Mouse (Mus musculus) hindbrain, embryonic 15.5 days (tissue): ENCODE results near the gene Fnbp1. TPM values are rescaled to one million over a fixed set of nuclear protein-coding genes. Genes with fewer than 3 reads are reported as not detected.
A peak's percentile ranks its signal among the peaks of the same experiment; 100 is the strongest.

ENCODE experiments used
- ATAC-seq: fragments of 200-750 bp; cut with Nextera tagmentation; 2 replicates; pipeline ENCODE4 v1.8.0; 2017; ENCODE audit warnings: low read depth, moderate number of reproducible peaks, moderate TSS enrichment; ENCODE audit not compliant: low FRiP score
- H3K27ac ChIP-seq: fragments of 300-500 bp; sonication (generic); replicated peaks from 2 replicates; pipeline ENCODE4 v1.5.1; 2015; ENCODE audit warnings: mild to moderate bottlenecking, inconsistent platforms
- H3K27me3 ChIP-seq: fragments of 300-500 bp; sonication (generic); 2 replicates; pipeline ENCODE4 v1.6.1; 2015; ENCODE audit warnings: control low read depth, inconsistent platforms
- H3K36me3 ChIP-seq: fragments of 300-500 bp; sonication (generic); 2 replicates; pipeline ENCODE4 v1.6.1; 2015; ENCODE audit warnings: control low read depth, inconsistent platforms
- H3K4me1 ChIP-seq: fragments of 300-500 bp; sonication (generic); replicated peaks from 2 replicates; pipeline ENCODE4 v1.6.1; 2015; ENCODE audit warnings: control low read depth, inconsistent platforms
- H3K4me2 ChIP-seq: fragments of 300-500 bp; sonication (generic); 2 replicates; pipeline ENCODE4 v1.6.1; 2015; ENCODE audit warnings: moderate library complexity, mild to moderate bottlenecking, inconsistent platforms
- H3K4me3 ChIP-seq: fragments of 300-500 bp; sonication (generic); 2 replicates; pipeline ENCODE4 v1.5.1; 2015; ENCODE audit warnings: mild to moderate bottlenecking, inconsistent platforms
- H3K9ac ChIP-seq: fragments of 300-500 bp; sonication (generic); 2 replicates; pipeline ENCODE4 v1.6.1; 2015; ENCODE audit warnings: inconsistent platforms
- H3K9me3 ChIP-seq: fragments of 300-500 bp; sonication (generic); 2 replicates; pipeline ENCODE4 v1.6.1; 2016; ENCODE audit warnings: control low read depth, inconsistent platforms
- WGBS: fragments of 180-500 bp; shearing (Covaris S2); methylation state at CpG from one replicate; pipeline ENCODE4 v1.1.7; 2015; 5-methylcytosine and 5-hydroxymethylcytosine counted together
- polyA plus RNA-seq: library from polyadenylated mRNA; unstranded; fragments of >200 nt; fragmentation: Nextera tagmentation; extraction: Ambion mirVana; gene quantifications from 2 replicates; pipeline ENCODE4 v1.2.1, GENCODE M21; 2015

Gene Fnbp1
- polyA plus RNA-seq, 1 experiment from 2014 or later, result 33.0 TPM

DNA sequence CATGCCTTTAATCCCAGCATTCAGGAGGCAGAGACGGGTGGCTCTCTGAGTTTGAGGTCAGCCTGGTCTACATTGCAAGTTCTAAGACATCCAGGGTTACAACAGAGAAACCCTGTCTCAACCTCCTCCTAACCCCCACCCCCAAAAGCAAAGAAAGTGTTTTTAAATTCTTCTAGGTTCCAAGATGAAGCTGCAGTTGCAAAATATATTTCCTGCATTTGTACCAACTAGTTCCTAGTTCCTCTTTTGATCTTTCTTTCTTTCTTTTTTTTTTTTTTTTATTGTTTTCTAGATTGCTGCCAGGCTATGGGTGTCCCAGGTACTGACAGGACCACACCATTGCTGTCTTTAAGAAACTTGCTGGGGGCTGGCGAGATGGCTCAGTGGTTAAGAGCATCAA, 66.6 kb downstream of the Fnbp1 start:
- 97% methylated on average over 2 of the region's 2 CpGs for whole genome bisulfite sequencing
- H3K27me3 ChIP-seq, result no peaks in the 10 kb centered on the region
- H3K4me2 ChIP-seq, result no peak overlapping the region
- no peak for ATAC-seq
- H3K27ac ChIP-seq, result no peak overlapping the region
- H3K9ac ChIP-seq, result no peak overlapping the region
- no peaks in the 10 kb centered on the region for H3K4me1 ChIP-seq
- peaks cover 10% of the 10 kb centered on the region; the same call in 1 of the 2 replicates for H3K36me3 ChIP-seq
- H3K9me3 ChIP-seq, result no peaks in the 10 kb centered on the region
- no peak overlapping the region for H3K4me3 ChIP-seq

- H3K4me3 ChIP-seq, result no peak overlapping the region
- H3K4me2 ChIP-seq, result no peak overlapping the region
- H3K4me1 ChIP-seq, result peaks cover 14% of the 10 kb centered on the region
- H3K27ac ChIP-seq, result peak overlapping the region; percentile 78
- peaks cover 9% of the 10 kb centered on the region; the same call in 1 of the 2 replicates for H3K36me3 ChIP-seq
- H3K9ac ChIP-seq, result no peak overlapping the region
- 89% methylated on average over 7 of the region's 7 CpGs for WGBS
- no peak for ATAC-seq
- H3K27me3 ChIP-seq, result no peaks in the 10 kb centered on the region
- H3K9me3 ChIP-seq, result no peaks in the 10 kb centered on the region
Observed at GRCm38 (mm10) chr2:31069506-31069905, 72.3 kb downstream of the Fnbp1 start.

GRCm38 (mm10) chr2:31069114-31069445, 72.7 kb downstream of the Fnbp1 start:
- Histone ChIP-seq H3K27ac (peak overlapping the region; percentile 78), H3K4me3 (no peak overlapping the region), H3K9me3 (no peaks in the 10 kb centered on the region), H3K9ac (no peak overlapping the region), H3K36me3 (peaks cover 9% of the 10 kb centered on the region; the same call in 1 of the 2 replicates), H3K4me1 (peaks cover 14% of the 10 kb centered on the region), H3K4me2 (no peak overlapping the region), H3K27me3 (no peaks in the 10 kb centered on the region)
- ATAC-seq, result no peak
- 66% methylated on average over 4 of the region's 4 CpGs for WGBS

DNA sequence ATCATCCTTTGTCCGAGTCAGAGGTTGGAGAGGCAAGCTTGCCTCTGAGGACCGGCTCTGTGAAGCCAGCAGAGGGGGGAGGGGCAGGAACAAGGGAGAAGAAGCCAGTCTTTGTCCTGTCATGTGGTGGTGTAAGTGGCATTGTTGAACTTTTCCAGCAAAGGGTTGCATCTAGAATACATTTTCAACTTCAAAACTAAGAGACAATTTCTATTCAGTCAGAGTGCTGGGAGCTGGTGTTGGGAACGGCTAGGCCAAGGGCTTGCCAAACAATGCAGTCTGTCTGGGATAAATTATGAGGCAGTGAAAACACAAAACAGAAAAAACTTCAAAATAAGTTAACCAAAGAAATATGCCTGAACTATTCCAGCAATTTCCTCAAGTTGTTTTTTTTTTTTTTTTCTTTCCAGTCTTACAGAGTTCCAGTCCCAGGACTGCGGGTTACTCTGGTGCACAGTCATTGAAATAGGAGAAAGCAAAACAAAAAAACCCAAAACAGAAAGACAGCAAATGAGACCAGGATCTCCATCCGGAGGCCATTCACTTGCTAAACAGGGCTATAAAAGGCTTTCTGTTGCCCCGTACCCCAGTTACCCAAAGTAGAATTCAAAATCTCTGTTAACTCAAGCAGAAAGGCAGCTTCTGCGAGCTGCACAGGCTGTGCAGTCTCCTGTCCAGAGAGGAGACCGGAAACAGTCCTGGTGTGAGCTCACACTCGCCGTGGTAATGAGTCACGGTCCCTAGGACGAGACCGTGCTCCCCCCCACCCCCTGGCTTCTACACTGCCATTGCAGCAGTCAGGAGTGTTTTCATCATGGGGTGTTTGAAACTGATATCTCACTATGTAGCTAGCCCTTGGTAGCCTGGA, 73.3 kb downstream of the Fnbp1 start:
- WGBS, result 8% methylated on average over 13 of the region's 13 CpGs
- peak overlapping the region; percentile 78 for H3K27ac ChIP-seq
- no peaks in the 10 kb centered on the region for H3K9me3 ChIP-seq
- no peaks in the 10 kb centered on the region for H3K27me3 ChIP-seq
- H3K4me3 ChIP-seq, result no peak overlapping the region
- peaks cover 9% of the 10 kb centered on the region; the same call in 1 of the 2 replicates for H3K36me3 ChIP-seq
- peak; percentile 80 for ATAC-seq
- H3K9ac ChIP-seq, result no peak overlapping the region
- no peak overlapping the region for H3K4me2 ChIP-seq
- H3K4me1 ChIP-seq, result peaks cover 14% of the 10 kb centered on the region

GRCm38 (mm10) chr2:31067696-31068245, 74.0 kb downstream of the Fnbp1 start:
- Histone ChIP-seq H3K27ac (peak overlapping the region; percentile 78), H3K4me2 (no peak overlapping the region), H3K9me3 (no peaks in the 10 kb centered on the region), H3K36me3 (peaks cover 4% of the 10 kb centered on the region; the same call in 1 of the 2 replicates), H3K4me1 (peaks cover 14% of the 10 kb centered on the region), H3K4me3 (no peak overlapping the region), H3K9ac (no peak overlapping the region), H3K27me3 (no peaks in the 10 kb centered on the region)
- WGBS, result 45% methylated on average over 7 of the region's 7 CpGs
- peak; percentile 52; the same call in 1 of the 2 replicates for ATAC-seq

GRCm38 (mm10) chr2:31067059-31067595, 74.7 kb downstream of the Fnbp1 start:
- no peak overlapping the region for H3K4me3 ChIP-seq
- WGBS, result 76% methylated on average over 13 of the region's 13 CpGs
- H3K4me1 ChIP-seq, result peaks cover 14% of the 10 kb centered on the region
- peak overlapping the region; percentile 78 for H3K27ac ChIP-seq
- no peak overlapping the region for H3K9ac ChIP-seq
- H3K36me3 ChIP-seq, result 0 out of 2 replicates have a peak, but pooled peaks cover under 1% of the 10 kb centered on the region
- no peak overlapping the region for H3K4me2 ChIP-seq
- no peaks in the 10 kb centered on the region for H3K27me3 ChIP-seq
- H3K9me3 ChIP-seq, result no peaks in the 10 kb centered on the region
- ATAC-seq, result no peak

- Histone ChIP-seq H3K27ac (peak overlapping the region; percentile 69), H3K4me1 (peaks cover 14% of the 10 kb centered on the region), H3K9ac (no peak overlapping the region), H3K4me2 (no peak overlapping the region), H3K27me3 (no peaks in the 10 kb centered on the region), H3K36me3 (0 out of 2 replicates have a peak, but pooled peaks cover 5% of the 10 kb centered on the region), H3K9me3 (no peaks in the 10 kb centered on the region), H3K4me3 (no peak overlapping the region)
- ATAC-seq, result no peak
- 66% methylated on average over 11 of the region's 11 CpGs for WGBS
Observed at GRCm38 (mm10) chr2:31066019-31066789, 75.6 kb downstream of the Fnbp1 start.

DNA sequence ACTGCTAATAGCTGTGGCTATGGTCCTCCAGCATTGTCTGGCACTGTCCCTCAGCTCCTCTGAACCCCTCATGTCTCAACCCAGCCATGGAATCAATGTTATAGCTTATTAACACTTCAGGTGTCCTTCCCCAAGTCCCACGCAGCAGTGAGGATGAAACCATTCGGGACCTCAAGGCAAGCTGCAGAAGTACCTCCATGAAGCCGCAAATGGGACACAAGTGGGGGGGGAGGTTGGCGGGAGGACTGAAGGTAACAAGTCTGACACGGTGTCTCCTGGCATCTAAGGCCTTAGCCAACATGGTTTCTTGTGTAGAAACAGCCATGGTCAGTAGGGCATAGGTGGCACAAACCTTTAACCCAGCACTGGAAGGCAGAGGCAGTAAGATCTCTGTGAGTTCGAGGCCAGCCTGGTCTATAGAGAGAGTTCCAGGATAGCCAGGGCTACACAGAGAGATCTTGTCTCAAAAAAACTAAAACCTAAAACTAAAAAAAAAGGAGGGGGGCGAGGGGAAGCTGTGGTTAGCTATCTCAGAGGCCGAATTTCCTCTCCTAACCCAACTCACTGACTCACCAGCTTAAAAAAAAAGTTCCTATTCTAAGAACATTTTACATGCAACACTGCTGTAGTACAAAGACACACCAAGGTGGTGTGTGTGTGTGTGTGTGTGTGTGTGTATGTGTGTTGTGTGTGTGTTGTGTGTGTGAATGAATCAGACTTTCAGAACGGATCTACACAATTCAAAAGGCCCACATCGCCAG, 79.8 kb downstream of the Fnbp1 start:
- no peaks in the 10 kb centered on the region for H3K9me3 ChIP-seq
- no peak overlapping the region for H3K27ac ChIP-seq
- peaks cover 14% of the 10 kb centered on the region; the same call in 1 of the 2 replicates for H3K36me3 ChIP-seq
- no peak overlapping the region for H3K4me3 ChIP-seq
- H3K4me1 ChIP-seq, result peaks cover 7% of the 10 kb centered on the region
- no peak overlapping the region for H3K9ac ChIP-seq
- WGBS, result 94% methylated on average over 10 of the region's 10 CpGs
- no peak overlapping the region for H3K4me2 ChIP-seq
- no peaks in the 10 kb centered on the region for H3K27me3 ChIP-seq
- no peak for ATAC-seq

DNA sequence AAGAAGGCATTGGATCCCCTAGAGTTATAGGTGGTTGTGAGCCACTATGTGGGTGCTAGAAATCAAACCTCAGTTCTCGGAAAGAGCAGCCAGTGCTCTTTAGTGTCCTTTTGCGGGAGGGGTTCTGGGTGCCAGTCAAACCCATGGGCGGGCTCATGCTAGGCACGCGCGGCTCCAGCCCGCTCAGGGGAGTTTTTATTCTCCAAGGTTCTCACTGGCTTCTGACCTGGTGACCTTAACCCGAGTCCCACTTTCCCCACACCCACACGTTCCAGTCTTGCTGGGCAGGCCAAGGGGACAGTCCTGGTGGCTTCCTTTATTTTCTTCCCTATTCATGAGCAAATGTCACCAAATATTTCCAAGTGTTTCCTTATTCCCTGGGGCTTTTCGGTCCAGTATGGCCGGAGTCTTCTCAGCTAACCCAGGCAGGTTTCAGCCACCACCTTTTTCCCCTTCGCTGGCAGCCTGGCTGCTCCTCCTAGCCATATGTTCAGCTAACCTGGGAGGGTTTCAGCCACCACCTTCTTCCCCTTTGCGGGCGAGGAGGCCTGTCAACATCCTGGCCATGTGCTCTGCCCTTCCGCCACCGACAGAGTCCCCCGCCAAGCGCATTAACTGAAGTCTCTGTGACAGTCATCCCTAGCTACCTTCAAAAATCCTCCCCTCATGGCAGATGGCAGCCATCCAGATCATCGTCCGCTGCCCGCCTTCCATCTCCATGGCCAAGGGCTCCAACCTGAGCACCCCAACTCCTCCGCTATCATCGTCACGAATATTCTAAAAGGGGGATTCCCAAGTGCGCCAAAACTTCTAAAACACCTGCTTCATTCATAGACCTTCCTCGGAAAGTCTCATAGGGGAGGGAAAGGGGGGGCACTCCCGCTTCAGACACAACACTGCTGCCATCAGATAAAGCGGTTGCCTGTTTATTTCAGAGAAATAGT, 80.7 kb downstream of the Fnbp1 start:
- H3K36me3 ChIP-seq, result peaks cover 23% of the 10 kb centered on the region
- no peak overlapping the region for H3K9ac ChIP-seq
- no peak overlapping the region for H3K27ac ChIP-seq
- 83% methylated on average over 28 of the region's 28 CpGs for WGBS
- H3K4me3 ChIP-seq, result no peak overlapping the region
- no peaks in the 10 kb centered on the region for H3K9me3 ChIP-seq
- H3K4me1 ChIP-seq, result no peaks in the 10 kb centered on the region
- ATAC-seq, result no peak
- no peaks in the 10 kb centered on the region for H3K27me3 ChIP-seq
- H3K4me2 ChIP-seq, result no peak overlapping the region

GRCm38 (mm10) chr2:31060271-31060670, 81.5 kb downstream of the Fnbp1 start:
- no peak for ATAC-seq
- H3K4me2 ChIP-seq, result no peak overlapping the region
- 94% methylated on average over 1 of the region's 1 CpGs for WGBS
- H3K27ac ChIP-seq, result no peak overlapping the region
- no peak overlapping the region for H3K4me3 ChIP-seq
- no peaks in the 10 kb centered on the region for H3K4me1 ChIP-seq
- peaks cover 31% of the 10 kb centered on the region for H3K36me3 ChIP-seq
- no peaks in the 10 kb centered on the region for H3K9me3 ChIP-seq
- H3K9ac ChIP-seq, result no peak overlapping the region
- H3K27me3 ChIP-seq, result no peaks in the 10 kb centered on the region
